Mouse (Mus musculus) stomach, embryonic 16.5 days (tissue): ENCODE data around the gene Sertad1. TPM values are rescaled to one million over a fixed set of nuclear protein-coding genes. Genes with fewer than 3 reads are reported as not detected.

ENCODE experiments used
- ATAC-seq: fragments of 200-750 bp; cut with Nextera tagmentation; 2 replicates; pipeline ENCODE4 v1.8.0; 2017; ENCODE audit warnings: moderate number of reproducible peaks, moderate TSS enrichment; ENCODE audit not compliant: insufficient read depth, low FRiP score
- H3K27ac ChIP-seq: fragments of 300-500 bp; sonication (generic); 2 replicates; pipeline ENCODE4 v1.5.1; 2014; ENCODE audit warnings: low read length
- H3K27me3 ChIP-seq: fragments of 300-500 bp; sonication (generic); 2 replicates; pipeline ENCODE4 v1.6.1; 2014; ENCODE audit warnings: low read length, control low read depth, mixed read lengths; ENCODE audit not compliant: control insufficient read depth, insufficient read depth
- H3K36me3 ChIP-seq: fragments of 300-500 bp; sonication (generic); 2 replicates; pipeline ENCODE4 v1.6.1; 2014; ENCODE audit warnings: low read length; ENCODE audit not compliant: control insufficient read depth, insufficient read depth
- H3K4me1 ChIP-seq: fragments of 300-500 bp; sonication (generic); 2 replicates; pipeline ENCODE4 v1.6.1; 2014; ENCODE audit warnings: low read length, control low read depth, mixed read lengths; ENCODE audit not compliant: control insufficient read depth, insufficient read depth
- H3K4me2 ChIP-seq: fragments of 300-500 bp; sonication (generic); 2 replicates; pipeline ENCODE4 v1.6.1; 2014; ENCODE audit warnings: low read depth, low read length, mixed read lengths
- H3K4me3 ChIP-seq: fragments of 300-500 bp; sonication (generic); replicated peaks from 2 replicates; pipeline ENCODE4 v1.5.1; 2014; ENCODE audit warnings: mild to moderate bottlenecking, low read length
- H3K9ac ChIP-seq: fragments of 300-500 bp; sonication (generic); 2 replicates; pipeline ENCODE4 v1.6.1; 2014; ENCODE audit warnings: low read length
- H3K9me3 ChIP-seq: fragments of 300-500 bp; sonication (generic); replicated peaks from 2 replicates; pipeline ENCODE4 v1.6.1; 2016; ENCODE audit warnings: low read length, control low read depth; ENCODE audit not compliant: control insufficient read depth
- WGBS: fragments of 180-500 bp; shearing (Covaris S2); extraction: QIAGEN DNeasy Blood & Tissue Kit; methylation state at CpG from one replicate; pipeline ENCODE4 v1.1.7; 2014; 5-methylcytosine and 5-hydroxymethylcytosine counted together
- polyA plus RNA-seq: library from polyadenylated mRNA; unstranded; fragments of >200 nt; fragmentation: Nextera tagmentation; extraction: Ambion mirVana; gene quantifications from 2 replicates; pipeline ENCODE4 v1.2.1, GENCODE M21; 2015

The Sertad1 gene
- polyA plus RNA-seq, 1 experiment from 2014 or later: 42.0 TPM

DNA sequence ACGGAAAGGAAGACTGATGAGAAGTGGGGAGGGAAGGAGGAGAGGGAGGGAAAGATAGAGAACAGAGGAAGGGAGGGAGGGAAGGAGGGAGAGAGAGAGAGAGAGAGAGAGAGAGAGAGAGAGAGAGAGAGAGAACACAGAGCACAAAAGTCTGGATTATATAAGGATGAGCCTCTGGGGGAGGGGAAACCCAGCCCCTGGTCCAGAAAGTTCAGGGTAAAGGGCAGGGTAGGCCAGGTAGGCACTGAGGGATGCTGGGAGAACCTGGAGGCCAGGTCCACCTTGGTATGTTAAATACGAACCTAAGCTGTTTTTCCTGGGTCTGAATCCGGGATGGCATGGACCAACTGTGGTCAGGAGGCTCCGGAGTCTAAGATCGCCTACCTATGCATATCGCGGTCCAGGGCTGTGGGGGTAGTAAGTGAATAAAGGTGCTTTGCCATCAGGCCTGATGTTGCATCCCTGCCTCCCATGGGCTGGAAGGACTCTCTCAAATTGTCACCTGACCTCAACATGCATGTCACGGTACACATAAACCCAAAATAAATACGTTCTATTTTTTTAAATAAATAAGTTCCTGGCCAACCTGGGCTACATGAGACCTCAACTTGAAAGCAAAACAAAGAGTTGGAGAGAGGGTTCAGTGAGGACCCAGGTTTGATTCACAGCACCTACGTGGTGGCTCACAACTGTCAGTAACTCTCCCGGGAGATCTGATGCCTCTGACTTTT lies 15.2 kb upstream of the Sertad1 start:
- WGBS: 90% methylated on average over 11 of the region's 11 CpGs
- no peak overlapping the region for H3K27ac ChIP-seq

DNA sequence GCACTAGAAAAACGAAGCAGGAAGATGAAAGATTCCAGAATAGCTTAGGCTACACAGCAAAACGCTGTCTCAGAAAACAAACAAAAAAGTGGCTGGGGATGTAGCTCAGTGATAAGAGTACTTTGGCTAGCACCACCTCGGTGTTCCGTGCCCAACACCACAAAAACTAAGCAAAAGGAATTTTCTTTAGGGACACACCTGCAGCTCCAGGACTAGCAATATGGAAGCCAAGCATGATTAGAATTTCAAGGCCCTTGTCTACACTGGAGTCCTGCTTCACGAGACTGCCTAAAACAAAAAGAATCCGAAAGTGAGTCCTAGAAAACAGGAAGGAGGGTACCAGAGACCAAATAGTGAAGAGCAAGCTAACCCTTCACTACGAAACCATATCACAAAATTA lies 14.1 kb upstream of the Sertad1 start:
- H3K27me3 ChIP-seq: no peaks in the 10 kb centered on the region
- H3K4me1 ChIP-seq: no peaks in the 10 kb centered on the region
- H3K9ac ChIP-seq: peak overlapping the region; percentile 83
- no peaks in the 10 kb centered on the region for H3K9me3 ChIP-seq
- no peak for ATAC-seq
- H3K4me2 ChIP-seq: peak overlapping the region; percentile 57
- H3K27ac ChIP-seq: peak overlapping the region; percentile 98
- peaks cover 10% of the 10 kb centered on the region for H3K36me3 ChIP-seq
- peak overlapping the region; percentile 79 for H3K4me3 ChIP-seq
- WGBS: 17% methylated on average over 7 of the region's 7 CpGs

More for the DNA sequence above, 15.2 kb upstream of the Sertad1 start:
- no peaks in the 10 kb centered on the region for H3K27me3 ChIP-seq
- H3K9me3 ChIP-seq: no peaks in the 10 kb centered on the region
- H3K9ac ChIP-seq: no peak overlapping the region
- peaks cover 5% of the 10 kb centered on the region for H3K36me3 ChIP-seq
- H3K4me2 ChIP-seq: no peak overlapping the region
- H3K4me1 ChIP-seq: no peaks in the 10 kb centered on the region
- ATAC-seq: no peak
- no peak overlapping the region for H3K4me3 ChIP-seq

DNA sequence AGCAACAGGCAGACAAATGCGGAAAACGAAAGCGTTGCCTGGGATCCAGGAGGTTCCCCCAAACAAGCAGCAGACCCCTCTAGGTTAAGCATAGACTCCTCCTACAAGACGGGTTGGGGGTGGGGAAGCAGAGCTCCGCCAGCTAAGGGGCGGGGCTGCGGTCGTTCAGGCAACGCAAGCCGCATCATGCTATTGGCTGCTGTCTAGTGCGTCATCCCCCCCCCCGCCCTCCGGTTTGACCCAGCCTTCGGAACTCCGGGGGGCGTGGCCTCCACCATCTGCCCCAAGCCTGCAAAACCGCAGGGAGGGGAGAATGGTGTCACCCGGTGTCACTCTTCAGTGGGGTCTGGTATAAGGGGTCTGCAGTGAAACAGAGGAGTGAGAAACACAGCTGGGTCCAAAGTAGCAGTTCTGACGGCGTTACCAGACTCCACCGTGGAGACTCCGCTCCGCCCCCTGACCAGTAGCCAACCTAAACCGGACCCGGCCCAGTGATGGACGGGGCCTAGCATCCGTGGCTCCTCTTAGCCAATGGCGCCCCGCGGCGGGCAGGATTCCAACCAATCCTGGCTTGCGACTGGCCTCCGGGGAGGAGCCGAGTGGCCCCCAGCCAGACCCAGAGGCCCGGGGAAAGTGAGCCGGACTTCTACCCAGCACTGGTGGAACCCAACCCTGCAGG lies 13.4 kb upstream of the Sertad1 start, which contains the start of gene Sertad3:
Gene Sertad3 (plus strand): TSS at position 613 of the 679 bp plus-strand sequence.
- under 1% methylated on average over 36 of the region's 36 CpGs for WGBS

DNA sequence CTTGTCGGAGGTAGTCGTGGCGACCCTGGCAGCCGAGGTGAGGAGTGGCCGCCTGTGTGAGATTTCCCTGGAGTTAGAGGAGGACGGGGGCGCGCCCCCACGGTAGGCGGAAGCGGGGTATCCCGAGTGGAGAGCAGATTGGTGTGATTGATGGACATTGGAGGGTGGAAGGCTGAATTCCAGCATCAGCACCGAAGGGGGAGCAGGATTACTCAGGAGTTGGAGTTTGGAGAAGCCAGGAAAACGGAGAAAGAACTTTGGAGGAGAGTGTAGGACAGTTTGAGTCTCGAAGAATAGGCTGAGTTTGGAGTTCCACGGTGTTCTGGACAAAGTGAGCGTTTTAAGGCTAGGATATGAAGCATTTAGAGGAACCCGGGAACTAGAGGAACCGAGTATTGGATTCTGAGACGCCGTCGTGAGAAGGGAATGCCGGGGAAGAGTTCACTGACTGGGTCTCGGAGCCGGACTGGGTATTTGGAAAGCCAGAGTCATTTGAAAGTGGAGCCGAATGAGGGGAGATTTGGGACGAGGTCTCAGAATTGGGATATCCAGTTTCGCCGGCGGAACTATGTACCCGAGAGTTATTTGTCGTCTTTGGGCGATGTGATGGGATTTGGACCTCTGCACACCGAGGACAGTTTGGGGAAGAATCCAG lies 12.7 kb upstream of the Sertad1 start:
- Histone ChIP-seq H3K27me3 (no peaks in the 10 kb centered on the region), H3K4me3 (peak overlapping the region; percentile 79), H3K36me3 (peaks cover 10% of the 10 kb centered on the region), H3K4me2 (peak overlapping the region; percentile 65), H3K9ac (peak overlapping the region; percentile 83), H3K9me3 (no peaks in the 10 kb centered on the region), H3K4me1 (peaks cover 10% of the 10 kb centered on the region), H3K27ac (peak overlapping the region; percentile 98)
- under 1% methylated on average over 34 of the region's 34 CpGs for WGBS
- ATAC-seq: no peak

More for the DNA sequence above, 13.4 kb upstream of the Sertad1 start, which contains the start of gene Sertad3:
- H3K4me3 ChIP-seq: peak within 1 kb of the TSS; percentile 79
- peaks cover 6% of the 10 kb centered on the region for H3K4me1 ChIP-seq
- H3K9ac ChIP-seq: peak within 1 kb of the TSS; percentile 83
- peak within 1 kb of the TSS; percentile 98 for H3K27ac ChIP-seq
- H3K27me3 ChIP-seq: no peaks in the 10 kb centered on the region
- peak within 1 kb of the TSS; percentile 65 for H3K4me2 ChIP-seq
- peak; percentile 92 for ATAC-seq
- no peaks in the 10 kb centered on the region for H3K9me3 ChIP-seq
- H3K36me3 ChIP-seq: peaks cover 10% of the 10 kb centered on the region

DNA sequence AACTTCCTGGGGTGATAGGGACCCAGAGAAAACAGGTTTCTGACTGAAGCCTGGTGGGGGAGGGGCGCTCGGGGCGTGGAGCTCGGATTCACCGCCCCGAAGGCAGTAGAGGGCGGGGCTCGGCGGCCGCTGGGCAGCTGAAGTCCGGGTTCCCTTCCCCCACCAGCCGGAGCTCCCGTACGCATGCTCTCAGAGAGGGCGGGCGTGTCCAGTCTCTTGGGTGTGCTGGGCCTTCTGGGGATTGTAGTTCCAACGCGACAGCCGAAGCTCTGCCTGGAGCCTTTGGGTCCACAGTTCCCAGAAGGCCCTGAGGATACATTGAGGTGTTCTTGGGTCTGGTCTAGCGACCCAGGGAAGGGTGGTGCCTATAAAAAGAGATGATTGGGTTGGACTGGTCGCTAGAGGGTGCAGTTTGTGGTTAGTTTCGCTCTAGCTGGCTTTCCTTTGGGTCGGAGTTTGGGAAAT lies 12.2 kb upstream of the Sertad1 start:
- Histone ChIP-seq H3K36me3 (peaks cover 10% of the 10 kb centered on the region), H3K9me3 (no peaks in the 10 kb centered on the region), H3K4me1 (peaks cover 10% of the 10 kb centered on the region), H3K27ac (peak overlapping the region; percentile 98), H3K9ac (peak overlapping the region; percentile 83), H3K4me3 (peak overlapping the region; percentile 79), H3K4me2 (peak overlapping the region; percentile 65), H3K27me3 (no peaks in the 10 kb centered on the region)
- WGBS: under 1% methylated on average over 23 of the region's 23 CpGs
- ATAC-seq: peak; percentile 94

DNA sequence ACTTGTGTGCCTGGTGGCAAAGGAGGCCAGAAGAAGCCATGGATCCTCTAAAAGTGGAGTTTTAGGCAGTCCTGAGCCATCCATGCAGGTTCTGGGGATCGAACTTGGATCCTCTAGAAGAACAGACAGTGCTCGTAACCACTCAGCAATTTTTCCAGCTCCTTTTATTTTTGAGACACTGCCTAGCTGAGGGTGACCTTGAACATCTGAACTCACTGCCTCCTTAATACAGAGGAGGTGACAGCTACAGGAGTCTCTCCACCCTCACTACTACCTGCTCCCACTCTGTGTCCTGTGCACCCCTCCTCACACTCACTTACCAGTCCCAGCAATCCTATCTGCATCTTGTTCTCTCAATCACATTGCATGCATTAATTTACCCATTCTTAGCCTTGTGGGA lies 11.1 kb upstream of the Sertad1 start:
- peak overlapping the region; percentile 98; the same call in 1 of the 2 replicates for H3K27ac ChIP-seq

DNA sequence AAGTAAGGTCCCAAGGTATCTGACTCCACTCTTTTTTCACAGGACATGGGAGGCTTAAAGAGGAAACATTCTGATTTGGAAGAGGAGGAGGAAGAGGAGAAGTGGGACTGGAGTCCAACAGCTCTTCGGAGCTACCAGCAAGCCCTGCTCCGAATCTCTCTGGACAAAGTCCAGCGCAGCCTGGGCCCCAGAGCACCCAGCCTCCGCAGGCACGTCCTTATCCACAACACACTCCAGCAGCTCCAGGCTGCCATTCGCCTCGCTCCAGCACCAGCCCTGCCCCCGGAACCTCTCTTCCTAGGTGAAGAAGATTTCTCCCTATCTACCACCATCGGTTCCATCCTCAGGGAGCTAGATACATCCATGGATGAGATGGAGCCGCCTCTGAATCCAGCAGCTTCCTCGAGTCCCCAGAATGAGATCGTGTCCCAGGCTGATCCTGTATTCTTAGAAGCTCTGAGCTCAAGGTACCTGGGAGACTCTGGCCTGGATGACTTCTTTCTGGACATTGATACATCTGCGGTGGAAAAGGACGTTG lies 10.5 kb upstream of the Sertad1 start:
- no peak for ATAC-seq
- Histone ChIP-seq H3K4me3 (no peak overlapping the region), H3K4me2 (no peak overlapping the region), H3K27ac (no peak overlapping the region), H3K36me3 (peaks cover 10% of the 10 kb centered on the region), H3K9me3 (no peaks in the 10 kb centered on the region), H3K27me3 (no peaks in the 10 kb centered on the region), H3K4me1 (peaks cover 17% of the 10 kb centered on the region), H3K9ac (peak overlapping the region; percentile 19; the same call in 1 of the 2 replicates)
- WGBS: 92% methylated on average over 14 of the region's 14 CpGs

More for the DNA sequence above, 11.1 kb upstream of the Sertad1 start:
- Histone ChIP-seq H3K27me3 (no peaks in the 10 kb centered on the region), H3K4me3 (peak overlapping the region; percentile 79; the same call in 1 of the 2 replicates), H3K36me3 (peaks cover 10% of the 10 kb centered on the region), H3K9me3 (no peaks in the 10 kb centered on the region), H3K4me2 (peak overlapping the region; percentile 54), H3K9ac (peak overlapping the region; percentile 46), H3K4me1 (peaks cover 12% of the 10 kb centered on the region)
- ATAC-seq: no peak
- WGBS: 89% methylated on average over 2 of the region's 2 CpGs

DNA sequence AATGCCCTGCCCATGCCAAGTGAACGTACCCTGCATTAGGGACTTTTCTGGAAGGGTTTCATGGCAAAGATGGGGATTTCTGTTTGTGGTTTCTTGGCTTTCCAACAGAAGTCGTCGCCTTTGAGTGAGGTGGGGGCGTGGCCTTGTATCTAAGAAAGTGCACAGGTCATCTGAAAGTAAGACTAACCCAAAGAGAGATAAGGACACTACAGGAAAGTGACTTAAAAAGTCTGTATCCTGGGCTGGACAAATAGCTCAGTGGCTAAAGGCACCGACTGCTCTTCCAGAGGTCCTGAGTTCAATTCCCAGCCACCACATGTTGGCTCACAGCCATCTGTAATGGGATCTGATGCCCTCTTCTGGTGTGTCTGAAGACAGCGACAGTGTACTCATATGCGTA lies 8.1 kb upstream of the Sertad1 start:
- WGBS: 61% methylated on average over 7 of the region's 7 CpGs
- peaks cover 26% of the 10 kb centered on the region for H3K4me1 ChIP-seq
- no peak overlapping the region for H3K4me3 ChIP-seq
- H3K4me2 ChIP-seq: no peak overlapping the region
- ATAC-seq: no peak
- H3K36me3 ChIP-seq: peaks cover 10% of the 10 kb centered on the region
- H3K27me3 ChIP-seq: no peaks in the 10 kb centered on the region
- no peaks in the 10 kb centered on the region for H3K9me3 ChIP-seq
- no peak overlapping the region for H3K9ac ChIP-seq
- H3K27ac ChIP-seq: peak overlapping the region; percentile 48; the same call in 1 of the 2 replicates
